Mouse (Mus musculus) forebrain, embryonic 15.5 days (tissue): ENCODE results near the gene Slc25a21. TPM values are rescaled to one million over a fixed set of nuclear protein-coding genes. Genes with fewer than 3 reads are reported as not detected.

Source experiments
- ATAC-seq: fragments of 200-750 bp; cut with Nextera tagmentation; replicated peaks from 2 replicates; pipeline ENCODE4 v1.8.0; 2017; ENCODE audit warnings: mild to moderate bottlenecking, moderate TSS enrichment, moderate library complexity
- H3K27ac ChIP-seq: fragments of 300-500 bp; sonication (generic); replicated peaks from 2 replicates; pipeline ENCODE4 v1.5.1; 2015; ENCODE audit warnings: mild to moderate bottlenecking, inconsistent platforms
- H3K27me3 ChIP-seq: fragments of 300-500 bp; sonication (generic); 2 replicates; pipeline ENCODE4 v1.6.1; 2015; ENCODE audit warnings: inconsistent platforms
- H3K36me3 ChIP-seq: fragments of 300-500 bp; sonication (generic); 2 replicates; pipeline ENCODE4 v1.6.1; 2015; ENCODE audit warnings: mild to moderate bottlenecking, inconsistent platforms
- H3K4me1 ChIP-seq: fragments of 300-500 bp; sonication (generic); 2 replicates; pipeline ENCODE4 v1.6.1; 2015; ENCODE audit warnings: inconsistent platforms
- H3K4me2 ChIP-seq: fragments of 300-500 bp; sonication (generic); replicated peaks from 2 replicates; pipeline ENCODE4 v1.6.1; 2015; ENCODE audit warnings: mild to moderate bottlenecking, inconsistent platforms
- H3K4me3 ChIP-seq: fragments of 300-500 bp; sonication (generic); 2 replicates; pipeline ENCODE4 v1.5.1; 2015; ENCODE audit warnings: mild to moderate bottlenecking, inconsistent platforms
- H3K9ac ChIP-seq: fragments of 300-500 bp; sonication (generic); replicated peaks from 2 replicates; pipeline ENCODE4 v1.6.1; 2015; ENCODE audit warnings: mild to moderate bottlenecking, inconsistent platforms
- H3K9me3 ChIP-seq: fragments of 300-500 bp; sonication (generic); 2 replicates; pipeline ENCODE4 v1.6.1; 2016; ENCODE audit warnings: inconsistent platforms
- WGBS: fragments of 180-500 bp; shearing (Covaris S2); methylation state at CpG from one replicate; pipeline ENCODE4 v1.1.7; 2015; ENCODE audit warnings: mixed read lengths; 5-methylcytosine and 5-hydroxymethylcytosine counted together
- polyA plus RNA-seq: library from polyadenylated mRNA; unstranded; fragments of >200 nt; fragmentation: Nextera tagmentation; extraction: Ambion mirVana; gene quantifications from 2 replicates; pipeline ENCODE4 v1.2.1, GENCODE M21; 2015

Slc25a21 gene
- polyA plus RNA-seq, 1 experiment from 2014 or later, result 0.08 TPM

- Histone ChIP-seq H3K27me3 (no peaks in the 10 kb centered on the region), H3K4me2 (no peak overlapping the region), H3K9me3 (no peaks in the 10 kb centered on the region), H3K36me3 (no peaks in the 10 kb centered on the region), H3K9ac (no peak overlapping the region), H3K4me3 (no peak overlapping the region), H3K27ac (no peak overlapping the region), H3K4me1 (no peaks in the 10 kb centered on the region)
- whole genome bisulfite sequencing, result 93% methylated on average over 9 of the region's 9 CpGs
- no peak for ATAC-seq
These were observed 526.5 kb downstream of the Slc25a21 start for GRCm38 (mm10) chr12:56670795-56671194.

- Histone ChIP-seq H3K9ac (no peak overlapping the region), H3K36me3 (no peaks in the 10 kb centered on the region), H3K4me3 (no peak overlapping the region), H3K4me1 (no peaks in the 10 kb centered on the region), H3K27ac (no peak overlapping the region), H3K4me2 (no peak overlapping the region), H3K27me3 (no peaks in the 10 kb centered on the region), H3K9me3 (no peaks in the 10 kb centered on the region)
- 73% methylated on average over 9 of the region's 9 CpGs for WGBS
- ATAC-seq, result no peak
These were observed 527.7 kb downstream of the Slc25a21 start for GRCm38 (mm10) chr12:56669451-56670122.

Other genes with a start within 250 kb of the Slc25a21 start
- gene Prps1l3, start 32.9 kb upstream of the Slc25a21 start, polyA plus RNA-seq, result 41.8 and 44.1 TPM in 2 replicates
- 6.8 and 7.3 TPM in 2 replicates for gene Mipol1, start 33.0 kb upstream of the Slc25a21 start, polyA plus RNA-seq